12 mouse cellular contexts compared by ENCODE assay signal in the genomic region with DNA sequence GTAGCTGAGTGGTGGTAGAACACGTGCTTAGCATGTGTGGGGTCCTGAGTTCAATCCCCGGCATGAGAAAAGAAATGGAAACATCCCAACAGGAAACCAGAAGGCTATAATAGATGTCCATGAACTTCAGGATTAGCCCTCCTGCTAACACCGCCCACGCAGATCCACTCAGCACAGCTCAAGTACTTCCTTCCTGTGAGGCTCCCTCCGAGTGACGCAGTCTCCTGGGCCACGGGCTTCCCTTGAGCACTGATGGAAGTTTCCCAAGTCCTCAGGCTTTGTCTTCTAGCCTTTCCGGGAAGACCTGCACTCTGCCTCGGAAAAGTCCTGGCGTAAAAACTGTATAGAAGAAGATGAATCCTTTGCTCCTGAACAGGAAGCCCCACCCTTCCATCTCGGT.
DNase-seq lines count a peak whose midpoint lies in the region.
"Had no signal": no experiment of that assay in that cellular context is flagged by ENCODE, and none has a peak within 500 bp of the region (broad histone marks: within the 10 kb centered on the region; RNA-seq: fewer than 3 reads in every experiment).

No protein-coding gene starts in this region.

- peak; percentile 21 to 34 for DNase-seq in heart, postnatal 10 days
- no peak for DNase-seq in heart, postnatal 36 days
- peak; percentile 50 for DNase-seq in thymus, postnatal 4 days
- DNase-seq in thymus, postnatal 14 days: no peak
- peak; percentile 44 for DNase-seq in kidney, postnatal 10 days
- no peak for DNase-seq in layer of hippocampus, adult 18-20 months (ENCODE audit: low spot score in 2 of 2)
- DNase-seq in c-Kit-positive CD71-positive TER-119-positive erythroid progenitor cells, embryonic 14.5 days (ENCODE audit: low spot score): no peak
- no peak for DNase-seq in adipocyte (ENCODE audit: low spot score)
- DNase-seq: cerebellum, adult 9-11 months; heart, postnatal 14 days; layer of hippocampus, postnatal 36 days; right cerebral cortex, postnatal 25 days had no signal

- intact Hi-C loops in heart, postnatal 10 days (cut with DNase I): no loop called here
- intact Hi-C loops in heart, postnatal 36 days (cut with DNase I): no loop called here

Comparison
In these comparisons a context has a peak if more than half of its experiments do, and no peak if none do; other contexts are left out.
1. DNase-seq: peak in heart, postnatal 10 days (2 of 2), thymus, postnatal 4 days (single experiment) and kidney, postnatal 10 days (single experiment); none in heart, postnatal 36 days (0 of 2), thymus, postnatal 14 days (single experiment), layer of hippocampus, adult 18-20 months (0 of 2), c-Kit-positive CD71-positive TER-119-positive erythroid progenitor cells, embryonic 14.5 days (single experiment) and adipocyte (single experiment).